Mouse (Mus musculus) midbrain, postnatal 0 days (tissue): ENCODE measurements around the gene Slc25a39. TPM values are rescaled to one million over a fixed set of nuclear protein-coding genes. Genes with fewer than 3 reads are reported as not detected.
A peak's percentile ranks its signal among the peaks of the same experiment; 100 is the strongest.

Experiments
- ATAC-seq: fragments of 200-750 bp; cut with Nextera tagmentation; 2 replicates; pipeline ENCODE4 v1.8.0; 2017; ENCODE audit warnings: moderate number of reproducible peaks, mild to moderate bottlenecking, moderate TSS enrichment, moderate library complexity; ENCODE audit not compliant: low FRiP score
- DNase-seq: peaks from one replicate; pipeline ENCODE4 v3.0.0-alpha.2; 2015; ENCODE audit warnings: low spot score
- H3K27ac ChIP-seq: fragments of 300-500 bp; sonication (generic); 2 replicates; pipeline ENCODE4 v1.5.1; 2014; ENCODE audit warnings: low read depth, mild to moderate bottlenecking, low read length, mixed read lengths
- H3K27me3 ChIP-seq: fragments of 300-500 bp; sonication (generic); 2 replicates; pipeline ENCODE4 v1.6.1; 2014; ENCODE audit warnings: low read length, control low read depth, mixed read lengths; ENCODE audit not compliant: insufficient read depth
- H3K36me3 ChIP-seq: fragments of 300-500 bp; sonication (generic); 2 replicates; pipeline ENCODE4 v1.6.1; 2014; ENCODE audit warnings: low read length, control low read depth, mixed read lengths; ENCODE audit not compliant: insufficient read depth
- H3K4me1 ChIP-seq: fragments of 300-500 bp; sonication (generic); 2 replicates; pipeline ENCODE4 v1.6.1; 2014; ENCODE audit warnings: mild to moderate bottlenecking, control low read depth, antibody characterized with exemption, low read length, mixed read lengths; ENCODE audit not compliant: insufficient read depth
- H3K4me2 ChIP-seq: fragments of 300-500 bp; sonication (generic); 2 replicates; pipeline ENCODE4 v1.6.1; 2014; ENCODE audit warnings: low read depth, mild to moderate bottlenecking, low read length, mixed read lengths; ENCODE audit not compliant: poor library complexity, severe bottlenecking
- H3K4me3 ChIP-seq: fragments of 300-500 bp; sonication (generic); 2 replicates; pipeline ENCODE4 v1.5.1; 2014; ENCODE audit warnings: low read depth, mild to moderate bottlenecking, low read length, moderate library complexity
- H3K9ac ChIP-seq: fragments of 300-500 bp; sonication (generic); replicated peaks from 2 replicates; pipeline ENCODE4 v1.6.1; 2014; ENCODE audit warnings: mild to moderate bottlenecking, low read length, moderate library complexity, mixed read lengths; ENCODE audit not compliant: poor library complexity, severe bottlenecking
- H3K9me3 ChIP-seq: fragments of 300-500 bp; sonication (generic); 2 replicates; pipeline ENCODE4 v1.6.1; 2016; ENCODE audit warnings: low read length, control low read depth
- CTCF ChIP-seq: IDR thresholded peaks from 2 replicates; pipeline ENCODE4 v1.5.1; 2016; ENCODE audit warnings: antibody characterized with exemption, mild to moderate bottlenecking
- WGBS: fragments of 180-500 bp; shearing (Covaris S2); extraction: QIAGEN DNeasy Blood & Tissue Kit; methylation state at CpG from one replicate; pipeline ENCODE4 v1.1.7; 2014; 5-methylcytosine and 5-hydroxymethylcytosine counted together
- polyA plus RNA-seq: library from polyadenylated mRNA; unstranded; fragments of >200 nt; fragmentation: Nextera tagmentation; extraction: Ambion mirVana; gene quantifications from 2 replicates; pipeline ENCODE4 v1.2.1, GENCODE M21; 2015
- total RNA-seq: library from RNA; depleted of rRNA; stranded (reverse); fragments of >200 nt; gene quantifications from 2 replicates; pipeline ENCODE4 v1.2.3, GENCODE M21; 2014; rRNA removed

Gene Slc25a39
- total RNA-seq, result 139 and 176 TPM in 2 replicates
- polyA plus RNA-seq, result 132 and 148 TPM in 2 replicates

DNA sequence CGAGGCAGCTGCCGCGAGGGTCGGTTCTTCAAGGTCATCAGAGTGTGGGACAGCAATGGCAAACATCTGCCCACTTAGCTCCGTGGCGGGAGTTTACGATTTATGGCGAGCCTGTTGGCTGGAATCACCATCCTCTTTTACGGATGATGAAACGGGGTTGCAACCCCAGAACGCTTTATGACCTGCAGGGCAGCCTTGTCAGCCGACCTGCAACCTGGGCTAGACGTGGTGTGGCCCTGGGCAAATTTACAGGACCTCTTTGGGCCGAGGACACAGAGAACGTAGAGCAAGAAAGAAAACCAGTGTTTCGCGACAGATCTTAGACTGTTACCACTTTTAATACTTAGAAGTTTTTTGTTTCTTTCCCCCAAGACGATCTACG lies at the start of gene Slc25a39:
Slc25a39 (minus strand) TSS at position 113 of the 382 bp plus-strand sequence.
- Histone ChIP-seq H3K36me3 (peaks cover 20% of the 10 kb centered on the region), H3K9me3 (no peaks in the 10 kb centered on the region), H3K9ac (peak within 1 kb of the TSS; percentile 84), H3K4me2 (peak within 1 kb of the TSS; percentile 84), H3K27me3 (no peaks in the 10 kb centered on the region), H3K27ac (peak within 1 kb of the TSS; percentile 84), H3K4me3 (peak within 1 kb of the TSS; percentile 83), H3K4me1 (peaks cover 9% of the 10 kb centered on the region; the same call in 1 of the 2 replicates)
- no peak for TF ChIP-seq CTCF
- no peak for DNase-seq
- no peak for ATAC-seq
- WGBS, result under 1% methylated on average over 19 of the region's 19 CpGs

DNA sequence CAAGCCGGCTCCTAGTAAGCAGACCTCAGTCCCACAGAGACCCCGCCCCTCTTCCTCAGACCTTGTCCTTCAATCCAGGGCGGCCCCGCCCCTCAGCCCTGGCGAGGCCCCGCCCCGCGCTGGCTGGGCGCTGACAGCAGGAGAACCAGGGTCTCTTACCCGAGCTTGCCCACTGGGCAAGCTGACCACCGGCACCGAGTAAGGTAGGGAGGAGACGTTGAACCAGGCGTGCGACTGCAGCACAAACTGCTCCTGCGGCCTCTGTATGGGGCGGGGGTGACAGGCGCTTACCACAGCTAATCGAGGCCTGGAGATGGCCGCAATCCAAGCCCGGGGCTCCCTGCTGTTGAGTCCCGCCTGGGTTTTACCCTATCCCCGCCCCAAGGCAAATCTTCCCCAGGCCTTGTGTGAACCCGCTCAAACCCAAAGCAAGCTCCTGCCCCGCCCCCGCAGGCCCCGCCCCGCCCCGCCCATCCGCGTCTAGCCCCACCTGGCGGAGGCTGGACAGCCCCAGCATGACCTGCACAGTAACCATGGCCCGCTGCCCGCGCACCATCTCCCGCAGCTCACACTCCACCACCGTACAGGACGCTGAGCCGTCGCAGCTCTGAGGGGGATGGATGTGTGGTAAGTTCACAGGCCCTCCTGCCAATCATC lies 48.1 kb upstream of the Slc25a39 start:
- Histone ChIP-seq H3K9me3 (no peaks in the 10 kb centered on the region), H3K4me1 (no peaks in the 10 kb centered on the region; the same call in 1 of the 2 replicates), H3K27ac (peak overlapping the region; percentile 27; the same call in 1 of the 2 replicates), H3K9ac (peak overlapping the region; percentile 66), H3K4me3 (peak overlapping the region; percentile 54), H3K27me3 (no peaks in the 10 kb centered on the region), H3K36me3 (no peaks in the 10 kb centered on the region), H3K4me2 (peak overlapping the region; percentile 85)
- ATAC-seq (peak; percentile 80), DNase-seq (peak; percentile 85)
- 2% methylated on average over 33 of the region's 40 CpGs for WGBS
- peak; percentile 50 for TF ChIP-seq CTCF

GRCm38 (mm10) chr11:102453131-102453530 lies 45.4 kb upstream of the Slc25a39 start:
- no peak for TF ChIP-seq CTCF
- Histone ChIP-seq H3K9ac (no peak overlapping the region), H3K27me3 (no peaks in the 10 kb centered on the region), H3K27ac (no peak overlapping the region), H3K36me3 (no peaks in the 10 kb centered on the region), H3K4me3 (no peak overlapping the region), H3K4me2 (no peak overlapping the region), H3K9me3 (no peaks in the 10 kb centered on the region), H3K4me1 (peaks cover 2% of the 10 kb centered on the region; the same call in 1 of the 2 replicates)
- no peak for DNase-seq
- WGBS, result 23% methylated on average over 10 of the region's 10 CpGs
- ATAC-seq, result no peak

DNA sequence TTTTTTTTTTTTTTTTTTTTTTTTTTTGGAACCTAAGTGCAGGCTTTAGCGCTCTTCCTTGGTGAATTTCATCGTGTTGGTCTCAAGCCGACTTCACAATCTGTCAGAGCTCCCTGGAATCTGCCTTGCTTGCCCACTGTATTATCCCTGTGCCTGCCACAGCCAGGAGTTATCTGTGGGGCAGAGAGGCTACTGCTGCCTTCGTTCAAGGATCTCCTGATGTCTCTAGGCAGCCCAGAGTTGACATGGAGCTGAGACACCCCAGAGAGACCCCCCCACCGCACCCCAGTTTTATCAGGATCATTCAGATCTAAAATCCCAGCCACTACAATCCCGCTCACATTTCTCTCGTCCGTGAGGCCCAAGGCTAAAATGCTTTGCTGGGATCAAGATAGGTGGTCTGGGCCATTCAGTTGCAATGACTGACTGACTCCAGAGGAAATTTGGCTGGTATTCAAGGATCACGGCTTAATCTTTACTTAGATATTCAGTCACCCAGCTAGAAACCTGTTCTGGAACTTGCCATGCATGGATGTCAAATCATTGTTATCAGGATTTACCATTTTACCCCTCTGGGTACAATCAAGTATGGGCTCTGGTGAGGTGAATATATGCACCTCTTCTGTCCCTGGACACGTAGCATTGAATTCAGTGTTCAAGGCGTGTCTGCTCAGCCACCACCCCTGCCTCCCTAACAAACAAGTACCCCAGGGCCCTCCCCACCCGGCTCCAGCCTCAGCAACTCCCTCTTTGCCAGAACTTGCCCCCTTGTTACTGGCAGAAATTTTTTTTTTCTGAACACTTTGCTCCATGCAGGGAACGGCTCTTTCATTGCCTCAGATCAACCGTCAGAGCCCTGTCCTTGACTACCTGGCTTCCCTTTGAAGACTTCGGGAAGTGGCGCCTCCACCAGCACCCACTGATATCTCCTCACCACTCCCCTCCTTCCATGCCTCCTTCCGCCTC lies 41.6 kb upstream of the Slc25a39 start:
- H3K27me3 ChIP-seq, result no peaks in the 10 kb centered on the region
- ATAC-seq (no peak), DNase-seq (no peak)
- H3K27ac ChIP-seq, result no peak overlapping the region
- no peak overlapping the region for H3K4me2 ChIP-seq
- H3K4me1 ChIP-seq, result peaks cover 19% of the 10 kb centered on the region
- no peaks in the 10 kb centered on the region for H3K9me3 ChIP-seq
- no peak for TF ChIP-seq CTCF
- H3K36me3 ChIP-seq, result no peaks in the 10 kb centered on the region
- 36% methylated on average over 17 of the region's 17 CpGs for WGBS
- no peak overlapping the region for H3K9ac ChIP-seq
- no peak overlapping the region for H3K4me3 ChIP-seq

GRCm38 (mm10) chr11:102448327-102448726 lies 40.6 kb upstream of the Slc25a39 start:
- H3K27me3 ChIP-seq, result no peaks in the 10 kb centered on the region
- peak overlapping the region; percentile 89 for H3K4me2 ChIP-seq
- DNase-seq (peak; percentile 35), ATAC-seq (no peak)
- TF ChIP-seq CTCF, result no peak
- 6% methylated on average over 8 of the region's 8 CpGs for WGBS
- H3K4me1 ChIP-seq, result peaks cover 20% of the 10 kb centered on the region
- no peaks in the 10 kb centered on the region for H3K9me3 ChIP-seq
- peak overlapping the region; percentile 98 for H3K27ac ChIP-seq
- H3K9ac ChIP-seq, result no peak overlapping the region
- H3K36me3 ChIP-seq, result no peaks in the 10 kb centered on the region; the same call in 1 of the 2 replicates
- H3K4me3 ChIP-seq, result no peak overlapping the region
